Mouse (Mus musculus) lung, postnatal 0 days (tissue): ENCODE results near the gene Tulp2. TPM values are rescaled to one million over a fixed set of nuclear protein-coding genes. Genes with fewer than 3 reads are reported as not detected.
"Not testable (repeated sequence)": the region's sequence is repeated elsewhere in the genome, so short reads cannot be mapped to it uniquely, and the experiment has no call there.

Source experiments
- ATAC-seq: fragments of 200-750 bp; cut with Nextera tagmentation; 2 replicates; pipeline ENCODE4 v1.8.0; 2017; ENCODE audit warnings: moderate library complexity
- DNase-seq: peaks from one replicate; pipeline ENCODE4 v3.0.0-alpha.2; 2016; ENCODE audit warnings: low spot score
- H3K27ac ChIP-seq: fragments of 300-500 bp; sonication (generic); 2 replicates; pipeline ENCODE4 v1.5.1; 2014; ENCODE audit warnings: antibody characterized with exemption, mild to moderate bottlenecking, low read length, mixed read lengths
- H3K27me3 ChIP-seq: fragments of 300-500 bp; sonication (generic); replicated peaks from 2 replicates; pipeline ENCODE4 v1.6.1; 2014; ENCODE audit warnings: low read length, mixed read lengths; ENCODE audit not compliant: insufficient read depth
- H3K36me3 ChIP-seq: fragments of 300-500 bp; sonication (generic); 2 replicates; pipeline ENCODE4 v1.6.1; 2014; ENCODE audit warnings: low read length, mixed read lengths; ENCODE audit not compliant: insufficient read depth
- H3K4me1 ChIP-seq: fragments of 300-500 bp; sonication (generic); 2 replicates; pipeline ENCODE4 v1.6.1; 2014; ENCODE audit warnings: antibody characterized with exemption, low read depth, low read length, mixed read lengths; ENCODE audit not compliant: insufficient read depth
- H3K4me2 ChIP-seq: fragments of 300-500 bp; sonication (generic); replicated peaks from 2 replicates; pipeline ENCODE4 v1.6.1; 2014; ENCODE audit warnings: low read depth, mild to moderate bottlenecking, low read length, moderate library complexity, mixed read lengths
- H3K4me3 ChIP-seq: fragments of 300-500 bp; sonication (generic); 2 replicates; pipeline ENCODE4 v1.5.1; 2014; ENCODE audit warnings: low read depth, low read length
- H3K9ac ChIP-seq: fragments of 300-500 bp; sonication (generic); replicated peaks from 2 replicates; pipeline ENCODE4 v1.6.1; 2014; ENCODE audit warnings: low read depth, mild to moderate bottlenecking
- H3K9me3 ChIP-seq: fragments of 300-500 bp; sonication (generic); 2 replicates; pipeline ENCODE4 v1.6.1; 2016; ENCODE audit warnings: low read length, mixed read lengths
- CTCF ChIP-seq: IDR thresholded peaks from 2 replicates; pipeline ENCODE4 v1.5.1; 2016; ENCODE audit warnings: antibody characterized with exemption, mild to moderate bottlenecking
- EP300 ChIP-seq: IDR thresholded peaks from 2 replicates; pipeline ENCODE4 v1.6.1; 2016; ENCODE audit warnings: antibody characterized with exemption, mild to moderate bottlenecking, control low read depth
- WGBS: fragments of 180-500 bp; shearing (Covaris S2); extraction: QIAGEN DNeasy Blood & Tissue Kit; methylation state at CpG from one replicate; pipeline ENCODE4 v1.1.7; 2014; 5-methylcytosine and 5-hydroxymethylcytosine counted together
- polyA plus RNA-seq: library from polyadenylated mRNA; unstranded; fragments of >200 nt; fragmentation: Nextera tagmentation; extraction: Ambion mirVana; gene quantifications from 2 replicates; pipeline ENCODE4 v1.2.1, GENCODE M21; 2015

The Tulp2 gene
- polyA plus RNA-seq, 1 experiment from 2014 or later, result 0.25 TPM

GRCm38 (mm10) chr7:45458748-45459563, 22.7 kb upstream of the Tulp2 start:
- peaks cover 19% of the 10 kb centered on the region for H3K36me3 ChIP-seq
- H3K9me3 ChIP-seq, result no peaks in the 10 kb centered on the region
- ATAC-seq (peak; percentile 72), DNase-seq (peak; percentile 87)
- no peaks in the 10 kb centered on the region for H3K27me3 ChIP-seq
- H3K4me3 ChIP-seq, result peak overlapping the region; percentile 71
- H3K4me2 ChIP-seq, result peak overlapping the region; percentile 81
- H3K27ac ChIP-seq, result peak overlapping the region; percentile 85
- WGBS, result under 1% methylated on average over 43 of the region's 43 CpGs
- H3K9ac ChIP-seq, result peak overlapping the region; percentile 74
- peaks cover 25% of the 10 kb centered on the region; the same call in 1 of the 2 replicates for H3K4me1 ChIP-seq
- TF ChIP-seq EP300 (0 out of 2 replicates have a peak, but pooled peaks have one; percentile 21), CTCF (no peak)

- not testable (repeated sequence) for H3K9me3 ChIP-seq, H3K27me3 ChIP-seq
- Histone ChIP-seq H3K9ac (peak within 1 kb of the TSS; percentile 74), H3K4me2 (peak within 1 kb of the TSS; percentile 81), H3K36me3 (peaks cover 12% of the 10 kb centered on the region), H3K4me3 (peak within 1 kb of the TSS; percentile 71), H3K27ac (peak within 1 kb of the TSS; percentile 92), H3K4me1 (peaks cover 25% of the 10 kb centered on the region; the same call in 1 of the 2 replicates)
- ATAC-seq, result peak; percentile 94
- DNase-seq, result peak; percentile 100
- peak; percentile 58 for TF ChIP-seq EP300
- under 1% methylated on average over 22 of the region's 37 CpGs for WGBS
These were observed 22.0 kb upstream of the Tulp2 start, which contains the start of gene Ftl1 for GRCm38 (mm10) chr7:45459564-45460140. Ftl1 (minus strand) TSS chr7:45459884.

GRCm38 (mm10) chr7:45460377-45460776, 21.3 kb upstream of the Tulp2 start:
- ATAC-seq (no peak), DNase-seq (no peak)
- 56% methylated on average over 7 of the region's 7 CpGs for WGBS
- Histone ChIP-seq H3K36me3 (peaks cover 6% of the 10 kb centered on the region; the same call in 1 of the 2 replicates), H3K9me3 (no peaks in the 10 kb centered on the region), H3K27me3 (no peaks in the 10 kb centered on the region), H3K4me3 (peak overlapping the region; percentile 71), H3K27ac (peak overlapping the region; percentile 92), H3K4me2 (peak overlapping the region; percentile 53), H3K4me1 (peaks cover 25% of the 10 kb centered on the region; the same call in 1 of the 2 replicates), H3K9ac (no peak overlapping the region; the same call in 1 of the 2 replicates)
- TF ChIP-seq CTCF (no peak), EP300 (no peak)

GRCm38 (mm10) chr7:45460860-45461314, 20.8 kb upstream of the Tulp2 start:
- H3K4me3 ChIP-seq, result no peak overlapping the region
- DNase-seq (peak; percentile 92), ATAC-seq (peak; percentile 28)
- no peaks in the 10 kb centered on the region for H3K27me3 ChIP-seq
- H3K9me3 ChIP-seq, result no peaks in the 10 kb centered on the region
- WGBS, result 7% methylated on average over 13 of the region's 13 CpGs
- TF ChIP-seq EP300 (peak; percentile 62; the same call in 1 of the 2 replicates), CTCF (no peak)
- H3K9ac ChIP-seq, result no peak overlapping the region
- H3K4me1 ChIP-seq, result peaks cover 27% of the 10 kb centered on the region; the same call in 1 of the 2 replicates
- H3K4me2 ChIP-seq, result peak overlapping the region; percentile 53
- H3K36me3 ChIP-seq, result peaks cover 6% of the 10 kb centered on the region; the same call in 1 of the 2 replicates
- peak overlapping the region; percentile 92 for H3K27ac ChIP-seq

GRCm38 (mm10) chr7:45461326-45461725, 20.4 kb upstream of the Tulp2 start:
- H3K4me2 ChIP-seq, result peak overlapping the region; percentile 53
- DNase-seq (peak; percentile 62), ATAC-seq (no peak)
- peak overlapping the region; percentile 92 for H3K27ac ChIP-seq
- no peaks in the 10 kb centered on the region for H3K9me3 ChIP-seq
- H3K9ac ChIP-seq, result no peak overlapping the region
- 66% methylated on average over 4 of the region's 5 CpGs for WGBS
- H3K4me3 ChIP-seq, result no peak overlapping the region
- peaks cover 6% of the 10 kb centered on the region; the same call in 1 of the 2 replicates for H3K36me3 ChIP-seq
- peaks cover 31% of the 10 kb centered on the region; the same call in 1 of the 2 replicates for H3K4me1 ChIP-seq
- no peak for TF ChIP-seq CTCF
- TF ChIP-seq EP300, result no peak
- no peaks in the 10 kb centered on the region for H3K27me3 ChIP-seq

GRCm38 (mm10) chr7:45461781-45462180, 19.9 kb upstream of the Tulp2 start:
- DNase-seq, result no peak
- H3K4me3 ChIP-seq, result no peak overlapping the region
- no peak overlapping the region for H3K4me2 ChIP-seq
- 84% methylated on average over 4 of the region's 4 CpGs for WGBS
- no peak for ATAC-seq
- H3K4me1 ChIP-seq, result peaks cover 31% of the 10 kb centered on the region; the same call in 1 of the 2 replicates
- no peaks in the 10 kb centered on the region for H3K27me3 ChIP-seq
- H3K9ac ChIP-seq, result no peak overlapping the region
- peaks cover 6% of the 10 kb centered on the region; the same call in 1 of the 2 replicates for H3K36me3 ChIP-seq
- no peak overlapping the region for H3K27ac ChIP-seq
- H3K9me3 ChIP-seq, result no peaks in the 10 kb centered on the region
- no peak for TF ChIP-seq CTCF
- no peak for TF ChIP-seq EP300
